Mouse (Mus musculus) adrenal gland (tissue): ENCODE data around the gene Zfp90.

Experiments
- intact Hi-C: fragments of 180-260 bp; cut with DNase I; formaldehyde crosslinking; loops from one replicate; pipeline ENCODE4 v1.15.1; 2025

Gene Zfp90

GRCm38 (mm10) chr8:106431952-106432351, 16.8 kb downstream of the Zfp90 start:
- intact Hi-C loops, result loop anchor here (5.0 kb wide), 1 partner anchor 215 kb away; no protein-coding TSS in a partner anchor

- intact Hi-C loops, result loop anchor here (1.0 to 5.0 kb wide), 2 partner anchors 101 to 214 kb away; no protein-coding TSS in a partner anchor
These were observed 17.9 kb downstream of the Zfp90 start for GRCm38 (mm10) chr8:106432954-106433570.

- intact Hi-C loops, result loop anchor here (1.0 to 5.0 kb wide), 2 partner anchors 101 to 214 kb away; no protein-coding TSS in a partner anchor
These were observed 18.5 kb downstream of the Zfp90 start for GRCm38 (mm10) chr8:106433667-106434066.

- intact Hi-C loops, result no loop called here
These were observed 22.7 kb downstream of the Zfp90 start for GRCm38 (mm10) chr8:106437781-106438180.

GRCm38 (mm10) chr8:106440146-106440545, 25.0 kb downstream of the Zfp90 start:
- intact Hi-C loops, result no loop called here

GRCm38 (mm10) chr8:106442740-106443139, 27.6 kb downstream of the Zfp90 start:
- intact Hi-C loops, result no loop called here

GRCm38 (mm10) chr8:106451301-106452085, 36.4 kb downstream of the Zfp90 start:
- intact Hi-C loops, result no loop called here

GRCm38 (mm10) chr8:106452701-106453481, 37.8 kb downstream of the Zfp90 start:
- intact Hi-C loops, result no loop called here

GRCm38 (mm10) chr8:106454036-106454435, 38.9 kb downstream of the Zfp90 start:
- intact Hi-C loops, result no loop called here

- intact Hi-C loops, result no loop called here
These were observed 47.0 kb downstream of the Zfp90 start for GRCm38 (mm10) chr8:106462131-106462530.

GRCm38 (mm10) chr8:106463795-106464194, 48.7 kb downstream of the Zfp90 start:
- intact Hi-C loops, result no loop called here

- intact Hi-C loops, result no loop called here
These were observed 54.4 kb downstream of the Zfp90 start for GRCm38 (mm10) chr8:106469485-106469884.

GRCm38 (mm10) chr8:106474001-106474400, 58.9 kb downstream of the Zfp90 start:
- intact Hi-C loops, result no loop called here
